Mouse (Mus musculus) kidney, embryonic 16.5 days (tissue): ENCODE data around the gene Ttc39b. TPM values are rescaled to one million over a fixed set of nuclear protein-coding genes. Genes with fewer than 3 reads are reported as not detected.

Experiments
- ATAC-seq: fragments of 200-750 bp; cut with Nextera tagmentation; 2 replicates; pipeline ENCODE4 v1.8.0; 2017; ENCODE audit warnings: moderate TSS enrichment; ENCODE audit not compliant: low FRiP score, low TSS enrichment
- H3K27ac ChIP-seq: fragments of 300-500 bp; sonication (generic); 2 replicates; pipeline ENCODE4 v1.5.1; 2014; ENCODE audit warnings: low read length
- H3K27me3 ChIP-seq: fragments of 300-500 bp; sonication (generic); 2 replicates; pipeline ENCODE4 v1.6.1; 2014; ENCODE audit warnings: low read length, control low read depth, mixed read lengths; ENCODE audit not compliant: insufficient read depth
- H3K36me3 ChIP-seq: fragments of 300-500 bp; sonication (generic); 2 replicates; pipeline ENCODE4 v1.6.1; 2014; ENCODE audit warnings: low read length, control low read depth, mixed read lengths; ENCODE audit not compliant: insufficient read depth
- H3K4me1 ChIP-seq: fragments of 300-500 bp; sonication (generic); 2 replicates; pipeline ENCODE4 v1.6.1; 2014; ENCODE audit warnings: low read length, control low read depth, mixed read lengths; ENCODE audit not compliant: insufficient read depth
- H3K4me2 ChIP-seq: fragments of 300-500 bp; sonication (generic); replicated peaks from 2 replicates; pipeline ENCODE4 v1.6.1; 2014; ENCODE audit warnings: low read depth, low read length
- H3K4me3 ChIP-seq: fragments of 300-500 bp; sonication (generic); 2 replicates; pipeline ENCODE4 v1.5.1; 2014; ENCODE audit warnings: mild to moderate bottlenecking, low read length
- H3K9ac ChIP-seq: fragments of 300-500 bp; sonication (generic); replicated peaks from 2 replicates; pipeline ENCODE4 v1.6.1; 2014; ENCODE audit warnings: low read length
- H3K9me3 ChIP-seq: fragments of 300-500 bp; sonication (generic); 2 replicates; pipeline ENCODE4 v1.6.1; 2016; ENCODE audit warnings: low read length, control low read depth
- WGBS: fragments of 180-500 bp; shearing (Covaris S2); extraction: QIAGEN DNeasy Blood & Tissue Kit; methylation state at CpG from one replicate; pipeline ENCODE4 v1.1.7; 2014; 5-methylcytosine and 5-hydroxymethylcytosine counted together
- polyA plus RNA-seq: library from polyadenylated mRNA; unstranded; fragments of >200 nt; fragmentation: Nextera tagmentation; extraction: Ambion mirVana; gene quantifications from 2 replicates; pipeline ENCODE4 v1.2.1, GENCODE M21; 2015

The Ttc39b gene
- polyA plus RNA-seq, 1 experiment from 2014 or later, result 2.6 TPM

GRCm38 (mm10) chr4:83264832-83265231, 59.2 kb downstream of the Ttc39b start:
- Histone ChIP-seq H3K4me3 (no peak overlapping the region), H3K9ac (no peak overlapping the region), H3K4me1 (no peaks in the 10 kb centered on the region), H3K9me3 (no peaks in the 10 kb centered on the region), H3K4me2 (no peak overlapping the region), H3K27ac (no peak overlapping the region), H3K36me3 (no peaks in the 10 kb centered on the region), H3K27me3 (no peaks in the 10 kb centered on the region)
- ATAC-seq, result no peak
- WGBS, result 94% methylated on average over 2 of the region's 2 CpGs

GRCm38 (mm10) chr4:83261998-83262397, 62.1 kb downstream of the Ttc39b start:
- no peaks in the 10 kb centered on the region for H3K4me1 ChIP-seq
- WGBS, result 20% methylated on average over 2 of the region's 2 CpGs
- no peak overlapping the region for H3K4me3 ChIP-seq
- H3K36me3 ChIP-seq, result no peaks in the 10 kb centered on the region
- H3K9me3 ChIP-seq, result no peaks in the 10 kb centered on the region
- no peaks in the 10 kb centered on the region for H3K27me3 ChIP-seq
- no peak overlapping the region for H3K9ac ChIP-seq
- H3K27ac ChIP-seq, result no peak overlapping the region
- no peak overlapping the region for H3K4me2 ChIP-seq
- ATAC-seq, result no peak

- Histone ChIP-seq H3K9ac (no peak overlapping the region), H3K36me3 (no peaks in the 10 kb centered on the region), H3K4me2 (no peak overlapping the region), H3K27me3 (no peaks in the 10 kb centered on the region), H3K4me1 (no peaks in the 10 kb centered on the region), H3K9me3 (no peaks in the 10 kb centered on the region), H3K27ac (no peak overlapping the region), H3K4me3 (no peak overlapping the region)
- no peak for ATAC-seq
- WGBS, result 76% methylated on average over 4 of the region's 4 CpGs
Observed at GRCm38 (mm10) chr4:83259690-83260089, 64.4 kb downstream of the Ttc39b start.

- no peak for ATAC-seq
- 93% methylated on average over 3 of the region's 3 CpGs for WGBS
- Histone ChIP-seq H3K27me3 (no peaks in the 10 kb centered on the region), H3K9me3 (no peaks in the 10 kb centered on the region), H3K4me1 (no peaks in the 10 kb centered on the region), H3K27ac (no peak overlapping the region), H3K36me3 (no peaks in the 10 kb centered on the region), H3K4me3 (no peak overlapping the region), H3K9ac (no peak overlapping the region), H3K4me2 (no peak overlapping the region)
Observed at GRCm38 (mm10) chr4:83258273-83258672, 65.8 kb downstream of the Ttc39b start.

- Histone ChIP-seq H3K4me1 (no peaks in the 10 kb centered on the region), H3K27ac (no peak overlapping the region), H3K27me3 (no peaks in the 10 kb centered on the region), H3K4me3 (no peak overlapping the region), H3K36me3 (no peaks in the 10 kb centered on the region), H3K4me2 (no peak overlapping the region), H3K9me3 (no peaks in the 10 kb centered on the region), H3K9ac (no peak overlapping the region)
- no peak for ATAC-seq
- WGBS, result 68% methylated on average over 17 of the region's 17 CpGs
Observed at GRCm38 (mm10) chr4:83257279-83258260, 66.5 kb downstream of the Ttc39b start.

- no peaks in the 10 kb centered on the region for H3K4me1 ChIP-seq
- 70% methylated on average over 11 of the region's 11 CpGs for WGBS
- H3K27me3 ChIP-seq, result no peaks in the 10 kb centered on the region
- no peaks in the 10 kb centered on the region for H3K36me3 ChIP-seq
- no peak for ATAC-seq
- H3K4me2 ChIP-seq, result no peak overlapping the region
- H3K9ac ChIP-seq, result no peak overlapping the region
- no peak overlapping the region for H3K27ac ChIP-seq
- no peaks in the 10 kb centered on the region for H3K9me3 ChIP-seq
- H3K4me3 ChIP-seq, result no peak overlapping the region
Observed at GRCm38 (mm10) chr4:83256779-83257178, 67.3 kb downstream of the Ttc39b start.

GRCm38 (mm10) chr4:83254941-83255340, 69.1 kb downstream of the Ttc39b start:
- no peaks in the 10 kb centered on the region for H3K9me3 ChIP-seq
- H3K4me2 ChIP-seq, result no peak overlapping the region
- WGBS, result 88% methylated on average over 10 of the region's 10 CpGs
- H3K4me3 ChIP-seq, result no peak overlapping the region
- no peaks in the 10 kb centered on the region for H3K27me3 ChIP-seq
- ATAC-seq, result no peak
- no peaks in the 10 kb centered on the region for H3K36me3 ChIP-seq
- no peak overlapping the region for H3K27ac ChIP-seq
- H3K4me1 ChIP-seq, result no peaks in the 10 kb centered on the region
- H3K9ac ChIP-seq, result no peak overlapping the region

- Histone ChIP-seq H3K27me3 (no peaks in the 10 kb centered on the region), H3K9me3 (no peaks in the 10 kb centered on the region), H3K27ac (no peak overlapping the region), H3K9ac (no peak overlapping the region), H3K36me3 (no peaks in the 10 kb centered on the region), H3K4me3 (no peak overlapping the region), H3K4me2 (no peak overlapping the region), H3K4me1 (no peaks in the 10 kb centered on the region)
- ATAC-seq, result no peak
- 87% methylated on average over 6 of the region's 6 CpGs for WGBS
Observed at GRCm38 (mm10) chr4:83253679-83254078, 70.4 kb downstream of the Ttc39b start.

GRCm38 (mm10) chr4:83243706-83244105, 80.3 kb downstream of the Ttc39b start:
- no peaks in the 10 kb centered on the region for H3K36me3 ChIP-seq

GRCm38 (mm10) chr4:83241630-83242029, 82.4 kb downstream of the Ttc39b start:
- H3K9ac ChIP-seq, result no peak overlapping the region
- no peak for ATAC-seq
- WGBS, result 48% methylated on average over 5 of the region's 5 CpGs
- H3K4me2 ChIP-seq, result no peak overlapping the region
- no peaks in the 10 kb centered on the region for H3K36me3 ChIP-seq
- H3K27me3 ChIP-seq, result no peaks in the 10 kb centered on the region
- no peak overlapping the region for H3K4me3 ChIP-seq
- no peak overlapping the region for H3K27ac ChIP-seq
- no peaks in the 10 kb centered on the region for H3K9me3 ChIP-seq
- no peaks in the 10 kb centered on the region for H3K4me1 ChIP-seq

More at GRCm38 (mm10) chr4:83243706-83244105, 80.3 kb downstream of the Ttc39b start:
- H3K9me3 ChIP-seq, result no peaks in the 10 kb centered on the region
- H3K27me3 ChIP-seq, result no peaks in the 10 kb centered on the region
- no peak overlapping the region for H3K27ac ChIP-seq
- H3K4me3 ChIP-seq, result no peak overlapping the region
- no peak overlapping the region for H3K9ac ChIP-seq
- WGBS, result 94% methylated on average over 10 of the region's 10 CpGs
- ATAC-seq, result no peak
- no peaks in the 10 kb centered on the region for H3K4me1 ChIP-seq
- H3K4me2 ChIP-seq, result no peak overlapping the region
